Mouse (Mus musculus) CD4-positive, CD25-positive, alpha-beta regulatory T cell, adult 4 months (primary cell): ENCODE measurements around the gene Zglp1. TPM values are rescaled to one million over a fixed set of nuclear protein-coding genes. Genes with fewer than 3 reads are reported as not detected.

Experiments used
- ATAC-seq: one replicate; pipeline ENCODE4 v1.8.0; 2017
- polyA plus RNA-seq, 2 experiments: library from polyadenylated mRNA; unstranded; fragments of 100-300 nt; shearing (Covaris generic); gene quantifications; one replicate each; pipeline ENCODE4 v1.2.1; 2017

The Zglp1 gene
- 1 to 10 TPM in 1 of 2 experiments, not detected in 1; 1.4 TPM for polyA plus RNA-seq

DNA sequence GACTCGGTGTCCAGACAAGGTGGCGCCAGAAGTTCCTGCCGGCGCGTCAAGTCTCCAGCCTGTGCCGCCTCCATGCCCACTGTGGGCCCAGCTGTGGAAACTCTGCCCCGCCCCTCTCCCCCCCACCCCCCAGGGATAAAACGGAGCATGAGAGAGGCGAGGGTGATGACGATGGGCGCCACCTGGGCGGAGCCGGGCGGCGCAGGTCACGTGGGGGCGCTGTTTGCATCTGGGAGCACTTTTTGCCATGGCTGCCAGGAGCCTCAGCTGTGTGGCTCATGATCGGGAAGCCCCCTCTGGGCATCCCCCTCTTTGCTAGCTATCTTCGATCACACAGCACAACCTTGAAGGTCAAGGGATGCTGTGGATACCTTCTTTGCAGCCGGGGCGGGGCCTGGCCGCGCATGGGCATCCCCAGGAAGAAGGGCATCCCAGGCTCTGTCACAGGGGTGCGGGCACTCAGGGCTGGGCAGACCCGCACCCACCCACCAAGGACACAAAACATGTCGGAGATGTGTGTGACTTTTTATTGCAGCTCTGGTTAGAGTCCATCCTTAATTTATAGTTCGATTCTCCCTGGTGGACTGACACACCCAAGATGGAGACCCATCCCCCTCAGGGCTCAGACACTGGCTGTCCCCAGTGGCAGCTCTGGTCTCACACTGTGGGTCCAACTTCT lies at the start of gene Zglp1:
Gene Zglp1 (minus strand): TSS at position 88 of the 679 bp plus-strand sequence.
- no peak for ATAC-seq

DNA sequence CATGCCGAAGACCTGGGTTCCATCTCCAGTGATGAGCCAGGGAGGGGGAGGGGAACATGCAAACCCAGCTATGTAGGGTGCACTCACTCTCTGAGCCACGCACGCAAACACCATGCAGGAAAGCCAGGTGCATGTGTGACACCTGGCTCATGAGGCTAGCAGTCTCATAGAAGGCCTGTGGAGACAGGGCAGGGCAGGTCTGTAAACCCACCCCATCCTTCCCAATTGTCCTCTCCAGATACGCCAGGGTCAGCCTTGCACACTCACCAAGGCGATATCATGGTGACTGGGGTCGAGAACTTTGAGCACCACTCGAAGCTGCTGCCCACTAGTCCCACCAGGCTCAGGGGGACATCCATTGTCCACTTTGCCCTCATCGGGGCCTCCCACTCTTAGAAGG lies 48.2 kb upstream of the Zglp1 start:
- ATAC-seq = no peak

DNA sequence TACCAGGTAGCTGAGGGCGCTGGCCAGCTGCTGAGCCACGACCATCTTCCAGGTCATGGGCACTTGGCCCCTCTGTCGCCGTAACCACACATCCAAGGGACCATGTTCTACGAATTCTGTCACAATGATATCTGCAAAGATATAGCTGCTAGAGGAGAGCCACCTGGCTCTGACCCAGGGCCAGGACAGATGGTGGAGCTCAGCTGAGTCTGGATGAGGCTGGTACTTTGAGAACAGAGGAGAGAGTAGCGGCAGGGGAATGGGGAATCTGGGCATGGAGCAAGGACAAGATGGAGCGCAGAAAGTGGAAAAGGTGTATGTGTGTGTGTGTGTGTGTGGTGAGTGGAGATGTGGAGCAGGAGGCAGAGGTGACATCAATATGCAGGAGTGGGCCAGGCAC lies 47.3 kb upstream of the Zglp1 start:
- no peak for ATAC-seq

DNA sequence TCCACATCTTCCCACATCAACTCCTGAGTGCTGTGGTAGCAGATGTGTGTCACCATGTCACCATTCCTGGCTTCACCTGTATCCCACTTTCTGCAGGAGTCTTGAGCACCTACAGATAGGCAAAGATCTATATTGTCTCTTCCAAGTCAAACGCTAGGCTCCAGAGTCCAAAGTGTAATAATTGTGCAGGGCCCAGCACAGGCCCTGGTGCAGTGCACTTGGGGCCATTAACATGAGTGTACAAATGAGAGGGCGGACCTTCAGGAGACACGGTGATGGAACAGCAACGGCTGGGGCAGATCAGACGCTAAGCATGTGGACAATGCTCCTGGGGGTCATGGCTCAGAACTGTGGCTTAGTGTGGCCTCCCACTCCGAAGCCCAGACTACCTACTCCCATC lies 46.9 kb upstream of the Zglp1 start:
- ATAC-seq = no peak

DNA sequence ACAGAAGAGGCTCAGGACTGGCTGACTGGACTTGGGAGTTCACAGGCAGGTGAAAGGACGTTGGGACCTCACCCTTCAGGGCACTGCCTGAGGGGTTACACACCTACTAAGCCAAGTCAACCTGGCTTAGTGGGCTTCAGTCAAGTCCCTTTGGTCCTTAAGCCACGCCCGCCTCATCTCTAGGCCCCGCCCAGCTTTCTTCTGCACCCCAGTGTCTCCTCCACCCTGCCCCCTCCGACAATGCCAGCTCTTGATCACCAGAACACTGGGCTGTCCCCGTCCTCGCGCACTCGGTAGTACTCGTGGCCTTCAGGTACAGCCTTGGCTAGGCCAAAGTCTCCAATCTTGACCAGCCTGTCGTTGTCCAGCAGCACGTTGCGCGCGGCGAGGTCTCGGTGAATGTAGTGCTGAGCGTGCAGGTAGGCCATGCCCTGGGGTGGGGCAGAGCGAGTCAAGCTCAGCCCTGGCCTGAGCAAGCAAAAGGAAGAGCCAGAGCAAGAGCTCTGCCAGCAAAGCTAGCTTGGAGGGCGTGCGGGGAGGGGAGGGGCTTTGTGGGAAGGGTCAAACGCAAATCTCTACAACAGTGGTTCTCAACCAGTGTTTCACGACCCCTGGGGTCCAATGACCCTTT lies 40.8 kb upstream of the Zglp1 start:
- ATAC-seq = no peak

DNA sequence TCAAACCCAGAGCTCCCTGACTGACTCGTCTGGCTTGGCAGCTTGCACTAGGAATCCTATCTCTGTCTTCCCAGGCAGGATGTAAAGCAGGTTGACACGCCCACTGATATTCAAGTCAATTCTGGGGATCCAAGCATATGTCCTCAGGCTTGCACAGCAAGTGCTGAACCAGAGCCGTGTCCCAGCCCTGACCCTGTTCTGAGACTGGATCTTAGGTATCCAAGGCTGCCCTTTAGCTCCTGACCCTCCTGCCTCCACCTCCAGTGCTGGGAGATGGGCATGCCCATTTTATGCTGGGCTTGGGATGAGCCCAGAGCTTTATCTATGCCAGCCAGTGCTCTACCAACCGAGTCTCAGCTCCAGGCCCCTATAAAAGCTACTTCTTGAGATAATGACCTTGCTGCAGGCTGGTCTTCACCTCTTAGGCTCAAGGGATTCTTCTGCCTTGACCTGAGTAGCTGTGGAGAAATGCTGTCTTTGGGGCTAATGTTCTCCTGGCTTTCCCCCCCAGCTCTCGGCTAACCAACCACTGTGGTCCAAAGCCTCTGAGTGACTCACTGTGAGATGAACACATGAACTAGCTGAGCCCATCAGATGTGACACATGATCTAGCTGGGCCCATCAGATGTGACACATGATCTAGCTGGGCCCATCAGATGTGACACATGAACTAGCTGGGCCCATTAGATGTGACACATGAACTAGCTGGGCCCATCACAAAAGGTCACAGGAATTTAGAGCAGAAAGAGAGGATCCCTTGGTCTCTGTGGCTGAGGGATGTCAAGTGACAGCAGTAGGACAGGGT lies 39.1 kb upstream of the Zglp1 start:
- ATAC-seq = no peak

DNA sequence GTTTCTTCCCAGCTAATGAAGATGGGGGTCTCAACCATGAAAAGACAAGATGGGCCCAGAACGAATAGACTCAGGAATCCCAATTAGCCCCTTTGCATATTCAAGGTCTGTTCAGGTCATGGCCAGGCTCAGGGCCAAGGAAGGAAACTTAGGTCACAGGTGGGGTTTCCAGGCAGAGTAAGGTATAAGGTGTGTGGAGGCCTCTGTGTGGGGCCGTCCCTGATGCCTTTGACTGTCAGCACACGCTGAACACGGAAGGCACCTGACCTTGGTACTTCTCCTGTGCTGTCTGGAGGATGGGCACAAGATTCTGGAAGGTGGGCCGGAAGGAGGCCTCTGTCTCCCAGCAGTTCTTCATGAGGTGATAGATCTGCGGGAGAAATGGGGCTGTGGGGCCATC lies 37.9 kb upstream of the Zglp1 start:
- ATAC-seq = no peak

DNA sequence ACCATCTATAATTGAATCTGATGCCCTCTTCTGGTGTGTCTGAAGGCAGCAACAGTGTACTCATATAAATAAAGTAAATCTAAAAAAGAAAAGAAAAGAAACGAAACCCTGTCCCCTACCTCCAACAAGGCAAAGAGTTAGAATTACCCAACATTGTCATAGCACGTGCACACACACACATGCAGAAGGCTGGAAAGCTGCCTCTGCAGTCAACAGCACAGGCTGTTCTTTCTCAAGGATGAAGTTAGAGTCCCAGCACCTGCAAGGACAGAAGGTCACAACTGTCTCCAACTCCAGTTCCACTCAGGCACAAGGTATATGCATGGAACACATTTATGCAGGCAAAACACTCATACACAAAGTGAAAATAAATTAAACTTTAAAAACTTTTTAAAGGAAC lies 35.2 kb upstream of the Zglp1 start:
- no peak for ATAC-seq

DNA sequence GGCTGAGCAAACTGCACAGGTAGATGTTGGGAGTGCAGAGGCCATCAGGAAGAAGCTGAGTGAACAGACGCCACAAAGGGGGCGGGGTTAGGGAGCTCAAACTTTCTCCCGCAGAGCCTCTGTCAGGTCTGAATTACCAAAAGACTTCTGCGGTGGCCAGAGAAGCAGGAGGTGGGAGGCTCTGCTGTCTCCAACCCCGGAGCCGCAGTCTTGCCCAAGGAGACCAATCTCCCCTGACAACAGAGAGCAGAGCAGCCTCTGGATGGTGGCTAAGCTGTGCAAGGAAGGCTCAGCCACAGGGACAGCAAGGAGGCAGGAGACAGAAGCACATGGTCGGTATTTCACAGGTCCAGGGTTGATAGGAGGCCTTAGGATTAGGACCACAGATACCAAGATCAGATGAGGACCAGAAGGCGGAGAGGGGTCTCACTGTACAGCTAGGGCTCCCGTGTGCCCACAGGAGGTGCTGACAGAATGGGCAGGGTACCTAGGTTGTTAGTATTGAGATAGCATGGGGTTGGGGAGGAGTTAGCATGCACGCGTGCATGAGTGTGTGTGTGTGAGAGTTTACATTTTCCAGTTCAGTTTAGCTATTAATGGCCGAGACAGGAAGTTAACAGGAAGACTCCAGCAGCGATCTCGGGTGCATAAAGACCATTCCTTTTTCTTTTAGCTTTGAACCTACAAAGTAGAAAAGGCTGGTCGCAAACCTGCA lies 33.7 kb upstream of the Zglp1 start:
- ATAC-seq = peak; percentile 47

DNA sequence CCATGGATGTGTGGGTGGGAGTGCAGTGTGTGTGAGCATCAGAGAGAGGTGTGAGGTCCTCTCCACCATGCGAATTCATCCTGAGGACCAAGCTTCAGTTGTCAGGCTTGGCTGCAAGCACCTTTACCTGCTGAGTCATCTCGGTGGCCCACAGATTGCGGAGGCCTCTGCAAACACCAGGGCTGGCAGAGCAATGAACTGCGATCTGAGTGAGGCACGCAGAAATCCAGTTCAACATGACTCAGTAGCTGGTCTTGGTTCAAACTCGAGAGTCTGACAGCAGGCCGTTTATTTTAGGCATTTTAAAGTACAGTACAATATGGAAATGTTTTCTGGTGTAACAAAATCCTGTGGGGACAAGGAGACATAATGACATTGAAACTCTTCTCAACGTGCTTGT lies 30.9 kb upstream of the Zglp1 start:
- no peak for ATAC-seq

DNA sequence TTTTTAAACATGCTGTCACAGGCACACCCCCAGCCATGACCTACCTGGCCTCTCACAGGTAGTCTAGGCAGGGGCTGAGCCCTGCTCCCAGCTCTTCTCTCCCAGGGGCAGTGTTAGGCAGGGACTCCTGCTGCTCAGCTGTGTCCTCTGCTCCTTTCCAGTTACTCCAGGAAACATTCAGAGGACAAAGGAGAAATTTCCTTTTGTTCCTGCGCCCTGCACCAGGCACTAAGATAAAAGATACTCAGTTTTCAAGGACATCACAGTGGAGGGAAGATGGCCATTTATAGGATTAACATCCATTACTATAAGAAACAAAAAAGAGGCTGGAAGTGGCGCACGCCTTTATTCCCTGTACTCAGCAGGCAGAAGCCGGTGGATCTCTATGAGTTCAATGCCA lies 29.1 kb upstream of the Zglp1 start:
- no peak for ATAC-seq

DNA sequence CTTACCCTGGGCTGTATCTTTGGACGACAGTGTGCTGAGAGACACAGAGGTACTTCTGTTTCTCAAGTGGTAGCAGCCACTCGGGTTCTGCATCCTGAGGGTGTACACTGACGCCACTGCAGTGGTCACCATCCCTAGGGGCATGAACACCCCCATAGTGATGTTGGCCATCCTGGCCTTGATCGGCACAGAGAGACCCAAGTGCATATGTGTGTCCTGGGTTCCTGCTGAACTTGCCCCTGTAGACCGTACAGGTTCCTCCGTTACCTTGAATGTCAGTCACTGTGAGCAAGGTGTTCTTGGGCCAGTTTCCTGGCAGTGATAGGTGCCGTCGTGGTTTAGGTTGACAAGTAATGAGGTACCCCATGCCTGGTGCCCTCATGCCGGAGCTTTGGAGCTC lies 26.5 kb upstream of the Zglp1 start:
- ATAC-seq = no peak

DNA sequence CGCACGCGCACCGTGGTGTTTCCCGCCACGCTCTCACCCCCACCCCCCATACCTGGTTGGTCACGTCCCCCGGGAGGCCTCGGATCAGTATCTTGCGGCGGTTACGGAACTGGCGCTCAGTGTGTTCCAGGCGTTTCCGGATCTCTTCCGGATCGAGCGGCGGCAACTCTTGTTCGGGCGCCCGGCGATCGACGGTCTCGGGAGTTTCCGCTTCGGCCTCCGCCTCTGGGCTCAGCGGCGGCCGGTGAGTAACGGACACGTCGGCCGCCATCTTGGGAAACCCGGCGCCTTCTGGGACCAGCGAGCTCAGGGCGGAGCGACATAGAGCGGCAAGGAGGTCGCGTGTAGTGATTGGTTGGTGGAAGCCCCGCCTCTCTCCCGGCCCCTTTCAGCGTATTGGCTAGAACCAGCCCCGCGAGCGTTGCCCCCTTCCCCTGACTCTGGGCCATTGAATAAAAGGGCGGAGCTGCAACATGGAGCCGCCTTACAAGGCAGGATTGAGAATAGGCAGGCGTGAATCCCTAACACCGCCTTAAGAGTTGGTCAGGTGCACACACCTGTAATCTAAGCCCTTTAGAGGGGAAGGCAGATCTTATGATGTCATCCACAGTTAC lies 24.9 kb upstream of the Zglp1 start, which contains the start of the genes Gm38431 and Raver1:
Gene Gm38431 (minus strand): TSS at position 291 of the 614 bp plus-strand sequence.
Gene Raver1 (minus strand): TSS at position 302 of the 614 bp plus-strand sequence.
- ATAC-seq = peak; percentile 98

DNA sequence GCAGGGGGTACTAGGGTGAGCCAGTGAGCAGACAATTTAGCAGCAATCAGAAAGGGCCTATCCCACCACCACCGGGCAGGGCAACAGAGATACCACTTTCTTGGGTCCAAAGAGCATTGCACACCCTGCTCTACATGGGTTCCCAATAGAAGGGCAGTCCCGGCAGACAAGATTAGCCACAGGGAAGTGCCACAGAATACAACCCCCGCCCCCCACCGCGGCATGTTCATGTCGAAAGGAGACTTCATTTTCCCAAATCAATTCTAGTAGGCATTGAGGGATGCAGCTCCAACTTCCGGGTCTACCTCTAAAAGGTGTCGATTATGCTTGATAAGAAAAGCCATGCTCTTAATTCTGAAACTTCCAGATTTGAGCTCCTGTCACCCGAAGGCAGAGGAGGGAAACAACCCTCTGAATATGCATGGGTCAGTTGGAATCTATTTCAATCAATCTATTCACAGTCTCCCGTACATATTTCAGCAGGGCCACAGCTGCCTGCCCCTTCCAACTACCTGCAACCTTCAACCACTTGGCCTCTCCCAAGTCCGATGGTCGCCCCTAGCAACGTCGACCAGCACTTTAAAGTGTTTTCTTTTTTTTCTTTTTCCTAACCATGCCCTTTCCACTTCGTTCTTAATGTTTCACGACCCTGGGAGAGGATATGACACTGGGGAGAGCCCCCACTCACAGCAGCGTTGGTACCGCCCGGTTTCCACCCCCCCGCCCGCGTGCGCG lies 24.2 kb upstream of the Zglp1 start:
- ATAC-seq = no peak

DNA sequence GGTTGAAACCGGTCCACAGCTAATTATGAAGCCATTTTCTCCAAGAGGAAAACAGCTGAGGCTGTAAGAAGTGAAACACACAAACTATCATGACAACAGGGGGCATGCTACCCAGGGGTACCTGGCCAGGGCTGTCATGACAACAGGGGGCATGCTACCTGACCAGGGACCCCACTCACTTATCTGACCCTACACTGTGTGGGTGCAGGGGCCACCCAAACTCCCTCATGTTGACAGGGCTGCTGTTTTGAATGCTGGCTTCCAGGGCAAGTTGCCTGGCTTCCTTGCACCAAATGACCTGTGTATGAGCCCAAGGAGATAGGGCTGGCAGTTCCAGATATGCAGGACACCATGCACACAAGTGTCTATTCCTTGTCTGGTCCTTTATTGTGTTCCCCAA lies 23.6 kb upstream of the Zglp1 start:
- ATAC-seq = no peak

DNA sequence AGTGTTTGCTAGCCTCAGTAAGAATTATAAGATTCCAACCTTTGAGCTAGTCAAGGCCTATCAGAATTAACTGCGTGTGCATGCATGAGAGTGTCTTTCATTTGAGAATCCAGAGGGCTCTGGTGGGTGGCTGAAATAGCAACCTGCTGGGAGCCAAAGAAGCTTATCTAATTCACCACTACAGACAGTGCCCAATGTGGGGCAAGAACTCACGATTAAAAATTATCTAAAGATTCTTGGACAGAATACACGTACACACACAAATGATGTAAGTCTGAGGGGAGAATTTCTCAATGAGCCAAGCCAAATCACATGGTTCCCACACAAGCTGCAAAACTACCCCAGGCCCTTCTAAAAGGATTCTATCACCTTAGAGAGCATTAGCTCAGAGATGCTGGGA lies 16.4 kb upstream of the Zglp1 start:
- no peak for ATAC-seq

DNA sequence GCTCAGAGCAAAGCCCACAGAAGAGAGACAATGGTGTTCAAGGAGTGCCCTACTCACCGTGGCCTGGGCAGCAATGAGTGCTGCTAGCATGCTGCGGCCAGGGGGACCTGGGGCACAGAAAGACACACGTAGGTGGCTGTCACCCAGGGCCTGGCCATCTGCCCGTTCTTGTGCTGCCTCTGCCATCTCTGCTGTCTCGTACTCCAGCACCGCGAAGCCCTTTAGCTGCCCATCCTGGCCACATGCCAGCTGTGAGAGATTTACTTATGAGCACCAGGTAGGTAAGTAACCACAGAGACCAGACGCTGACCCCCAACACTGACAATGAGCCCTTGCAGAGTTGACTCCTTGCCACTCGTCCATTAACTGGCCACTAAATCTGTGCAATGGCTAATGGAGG lies 14.2 kb upstream of the Zglp1 start:
- no peak for ATAC-seq

DNA sequence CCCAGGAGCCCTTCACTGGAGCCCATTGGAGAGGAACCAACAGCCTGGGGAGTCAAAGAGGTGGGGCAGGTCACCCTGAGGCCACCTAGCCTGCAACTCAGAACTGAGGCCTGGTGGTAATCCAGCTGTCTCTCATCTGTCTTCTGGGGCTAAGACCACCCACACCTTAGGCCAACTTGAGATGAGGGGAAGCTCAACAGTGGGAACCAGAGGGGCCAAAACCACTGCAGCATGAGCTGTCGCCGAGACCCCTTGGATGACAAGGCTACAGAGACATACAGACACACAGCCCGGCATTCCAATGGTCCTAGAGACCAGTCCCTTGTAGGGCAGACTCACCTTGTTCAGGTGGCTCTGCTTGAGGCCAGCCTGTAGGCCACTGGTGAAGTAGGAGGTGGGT lies 8.7 kb upstream of the Zglp1 start:
- ATAC-seq = no peak

DNA sequence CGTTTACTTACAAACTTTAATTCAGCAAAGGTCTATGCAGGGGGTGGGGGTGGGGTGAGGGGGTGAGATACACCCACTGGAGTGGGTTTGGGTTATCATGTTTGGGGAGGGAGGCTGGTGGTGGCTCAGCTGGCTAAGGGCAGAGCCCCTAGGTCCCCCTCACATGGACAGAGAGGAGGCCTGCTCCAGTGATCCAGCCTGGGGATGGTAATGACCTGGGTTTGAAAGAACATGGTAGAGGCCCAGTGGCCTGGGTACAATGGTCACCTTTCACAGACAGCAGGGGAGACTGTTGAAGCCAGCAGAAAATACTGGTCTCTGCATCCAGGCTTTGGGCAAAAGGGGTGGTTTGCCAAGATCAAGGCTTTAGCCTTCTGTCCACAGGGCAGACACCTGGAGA lies 7.3 kb upstream of the Zglp1 start:
- ATAC-seq = no peak

DNA sequence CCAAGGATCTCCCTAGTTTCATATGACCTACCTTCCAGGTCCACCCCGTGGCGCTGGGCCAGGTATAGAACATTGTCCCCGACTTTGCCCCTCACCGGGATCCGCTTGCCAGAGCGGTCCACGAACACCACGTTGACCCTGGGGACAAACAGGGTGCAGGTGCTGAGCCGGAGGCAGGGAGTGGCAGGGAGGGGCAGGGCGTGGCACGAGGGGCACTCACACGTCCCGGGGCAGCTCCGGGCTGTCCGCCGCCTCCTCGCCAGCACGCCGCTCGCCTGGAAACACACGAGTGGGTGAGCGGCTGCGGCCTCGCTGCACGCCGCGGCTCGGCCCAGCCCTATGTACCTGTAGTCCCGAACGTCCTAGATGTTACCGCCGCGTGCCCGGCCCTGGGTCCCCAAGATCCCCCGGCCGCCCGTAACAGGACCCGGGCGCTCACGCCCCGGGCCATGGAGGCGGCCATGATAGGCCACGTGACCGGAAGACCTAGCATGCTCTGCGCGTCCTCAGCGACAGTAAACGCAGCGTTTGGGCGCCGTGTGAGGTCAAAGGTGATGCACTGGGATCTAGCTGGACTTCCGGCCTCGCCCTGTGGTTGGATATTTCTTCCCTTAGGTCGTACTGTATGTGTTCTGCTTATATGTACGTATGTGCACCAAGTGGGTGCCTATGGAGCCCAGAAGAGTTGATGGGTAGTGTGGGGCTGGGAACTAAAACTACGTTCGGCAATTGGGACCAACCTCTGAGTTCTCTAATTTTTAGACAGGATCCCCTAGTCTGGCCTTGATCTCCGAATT lies 6.3 kb upstream of the Zglp1 start, which contains the start of the genes Gm49373 and Fdx1l:
Gene Gm49373 (minus strand): TSS at position 53 of the 797 bp plus-strand sequence.
Gene Fdx1l (minus strand): TSS at position 571 of the 797 bp plus-strand sequence.
- ATAC-seq = peak; percentile 98

DNA sequence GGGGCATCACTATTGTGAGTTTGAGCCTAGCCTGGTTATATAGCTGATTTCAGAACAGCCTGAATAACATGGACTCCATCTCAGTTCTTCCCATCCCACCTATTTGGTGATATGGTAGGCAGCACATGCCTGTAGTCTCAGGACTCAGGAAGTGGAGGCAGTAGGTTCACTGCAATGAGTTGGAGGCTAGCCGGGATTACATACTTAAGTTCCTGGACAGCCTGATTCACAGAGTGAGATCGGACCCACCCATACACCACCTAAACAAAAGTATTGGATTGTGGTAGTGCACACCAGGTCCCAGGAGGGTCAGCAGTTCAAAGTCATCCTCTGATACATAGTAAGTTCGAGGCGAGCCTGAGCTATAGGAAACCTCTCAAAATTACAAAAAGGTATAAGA lies 5.7 kb upstream of the Zglp1 start:
- no peak for ATAC-seq
